Mouse (Mus musculus) spleen, postnatal 10 days (tissue): ENCODE data around the gene Plcb4.
"Not testable (repeated sequence)": the region's sequence is repeated elsewhere in the genome, so short reads cannot be mapped to it uniquely, and the experiment has no call there.

Experiments used
- DNase-seq, 2 experiments: peaks; one replicate each; pipeline ENCODE4 v3.0.0; 2021 to 2022; ENCODE audit warnings: low spot score in 2 of 2

The Plcb4 gene

DNA sequence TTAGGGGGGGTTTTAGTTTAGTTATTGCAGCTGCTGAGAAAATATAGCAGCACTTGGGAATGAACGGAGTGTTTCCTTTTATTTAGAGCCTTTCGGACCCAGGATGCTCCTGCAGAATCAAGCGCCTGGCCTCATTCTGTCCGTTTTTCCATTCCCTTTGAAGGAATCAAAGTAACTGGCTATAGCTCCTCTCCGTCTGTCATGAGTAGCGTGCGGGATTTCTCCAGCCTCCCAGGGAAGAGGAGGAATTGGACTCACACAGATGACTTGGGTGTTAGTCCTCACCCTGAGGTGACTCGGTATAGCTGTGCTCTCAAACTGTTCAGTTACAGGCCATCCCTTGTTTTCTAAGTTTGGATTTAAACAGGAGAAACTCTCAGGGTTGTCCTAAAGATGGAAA is 14.8 kb downstream of the Plcb4 start:
- DNase-seq: no peak

DNA sequence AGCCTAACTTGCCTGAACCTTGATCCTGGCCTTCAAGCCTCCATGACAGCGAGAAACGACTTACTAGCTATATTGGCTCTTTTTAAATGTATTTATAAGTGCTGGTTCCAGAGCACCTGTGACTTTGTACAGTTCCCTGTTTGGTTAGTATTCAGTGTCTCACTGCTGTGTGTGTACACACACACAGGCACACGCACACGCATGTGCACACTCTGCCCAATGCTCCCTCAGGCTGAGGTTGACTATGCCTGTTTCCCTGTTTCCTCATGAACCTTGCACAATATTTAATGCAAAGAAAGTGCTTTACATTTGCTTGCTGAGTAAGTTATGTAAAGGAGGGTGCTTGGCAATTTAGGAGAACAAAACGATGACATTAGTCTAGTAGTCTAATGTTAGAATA is 16.5 kb downstream of the Plcb4 start:
- DNase-seq: no peak

DNA sequence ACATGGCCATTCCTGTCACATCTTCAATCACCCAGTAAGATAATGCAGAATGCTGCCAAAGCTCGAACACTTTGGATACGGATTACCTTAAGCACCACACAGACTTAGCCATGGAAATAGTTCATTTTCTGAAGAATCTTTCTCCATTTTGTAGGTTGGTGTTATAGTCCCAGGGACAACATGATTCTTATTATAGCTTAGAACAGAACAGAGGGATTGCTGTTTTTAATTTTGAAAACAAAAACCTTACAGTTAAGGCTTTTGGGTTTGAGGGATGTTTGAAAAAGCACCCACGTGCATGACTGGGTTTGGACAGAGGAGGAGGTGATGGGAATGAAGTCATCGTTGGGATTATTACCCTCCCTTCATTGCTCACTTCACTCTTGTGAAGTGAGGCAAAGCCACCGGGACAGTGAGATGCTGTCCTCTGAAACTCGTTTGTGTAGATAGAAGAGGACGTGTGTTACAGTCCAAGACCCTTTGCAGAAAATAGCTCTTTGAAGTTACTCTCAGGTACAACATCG is 18.2 kb downstream of the Plcb4 start:
- no peak for DNase-seq

DNA sequence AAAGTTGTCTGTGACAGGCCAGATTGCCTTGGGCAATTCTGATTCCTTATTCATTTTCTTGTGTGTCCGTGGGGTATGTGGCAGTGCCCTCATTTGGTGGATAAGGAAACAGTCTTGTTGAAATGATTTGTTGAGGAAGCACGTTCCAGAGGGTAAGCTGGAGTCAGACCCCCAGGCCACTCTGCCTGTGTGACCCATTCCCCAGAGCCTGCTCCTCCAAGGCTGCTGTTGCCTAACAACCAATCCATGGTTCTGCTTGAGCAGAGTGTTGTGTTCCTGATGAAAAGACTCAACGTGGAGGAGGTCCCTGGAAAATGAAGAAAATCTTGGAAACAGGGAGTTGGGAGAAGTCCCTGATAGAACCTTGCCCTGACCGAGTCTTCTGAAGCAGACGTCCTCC is 18.8 kb downstream of the Plcb4 start:
- no peak for DNase-seq

DNA sequence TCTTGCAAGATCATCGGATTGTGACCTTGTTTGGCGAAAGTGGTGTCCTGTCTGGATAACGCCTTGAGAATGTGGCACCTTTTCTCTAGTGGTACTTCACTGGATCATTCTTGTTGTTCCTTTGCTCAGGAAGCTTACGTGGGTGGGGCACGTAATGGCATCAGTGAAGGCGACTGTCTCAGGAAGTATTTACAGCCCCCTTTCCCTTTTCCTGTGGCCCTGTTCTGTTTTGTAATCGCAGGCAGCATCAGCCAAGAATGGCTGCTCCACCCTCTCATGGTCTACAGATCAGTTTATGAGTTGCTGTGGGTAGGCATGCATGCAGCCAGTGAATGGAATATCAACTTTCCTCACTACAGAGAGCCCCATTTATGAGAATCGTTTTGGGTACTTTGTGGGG is 21.2 kb downstream of the Plcb4 start:
- DNase-seq: no peak

DNA sequence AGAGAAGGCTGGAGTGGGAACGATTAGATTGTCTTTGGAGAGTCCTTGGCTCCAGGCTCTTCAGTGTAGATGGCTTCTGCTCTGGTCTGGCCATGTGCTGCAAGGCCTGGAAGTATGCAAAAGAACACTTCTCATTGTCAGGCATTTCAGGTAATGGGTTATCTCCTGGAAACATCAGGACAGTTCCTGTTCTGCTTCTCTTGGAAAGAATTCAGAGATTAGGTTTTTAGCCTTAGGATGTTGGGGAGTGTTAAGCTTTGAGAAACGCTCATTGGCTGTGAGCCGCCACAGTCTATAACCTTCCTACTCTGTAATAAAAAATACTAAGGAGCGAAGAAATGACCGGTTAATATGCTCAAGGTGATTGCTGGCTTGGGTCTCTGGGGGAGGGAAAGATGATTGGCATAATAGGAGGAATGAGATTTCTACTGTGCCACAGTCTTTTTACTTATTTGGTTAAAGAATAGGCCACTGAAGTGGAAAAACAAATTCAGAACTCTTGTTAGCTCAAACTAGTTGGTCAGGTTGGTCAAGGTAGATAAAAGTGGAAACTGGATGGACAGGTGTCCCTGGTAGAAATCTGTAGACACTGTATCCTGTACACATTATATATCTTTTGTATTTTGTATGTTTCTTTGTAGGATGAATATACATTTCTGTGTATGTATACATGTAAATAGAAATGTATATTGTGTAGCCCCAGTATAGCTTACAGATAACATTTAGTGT is 21.8 kb downstream of the Plcb4 start:
- no peak for DNase-seq

DNA sequence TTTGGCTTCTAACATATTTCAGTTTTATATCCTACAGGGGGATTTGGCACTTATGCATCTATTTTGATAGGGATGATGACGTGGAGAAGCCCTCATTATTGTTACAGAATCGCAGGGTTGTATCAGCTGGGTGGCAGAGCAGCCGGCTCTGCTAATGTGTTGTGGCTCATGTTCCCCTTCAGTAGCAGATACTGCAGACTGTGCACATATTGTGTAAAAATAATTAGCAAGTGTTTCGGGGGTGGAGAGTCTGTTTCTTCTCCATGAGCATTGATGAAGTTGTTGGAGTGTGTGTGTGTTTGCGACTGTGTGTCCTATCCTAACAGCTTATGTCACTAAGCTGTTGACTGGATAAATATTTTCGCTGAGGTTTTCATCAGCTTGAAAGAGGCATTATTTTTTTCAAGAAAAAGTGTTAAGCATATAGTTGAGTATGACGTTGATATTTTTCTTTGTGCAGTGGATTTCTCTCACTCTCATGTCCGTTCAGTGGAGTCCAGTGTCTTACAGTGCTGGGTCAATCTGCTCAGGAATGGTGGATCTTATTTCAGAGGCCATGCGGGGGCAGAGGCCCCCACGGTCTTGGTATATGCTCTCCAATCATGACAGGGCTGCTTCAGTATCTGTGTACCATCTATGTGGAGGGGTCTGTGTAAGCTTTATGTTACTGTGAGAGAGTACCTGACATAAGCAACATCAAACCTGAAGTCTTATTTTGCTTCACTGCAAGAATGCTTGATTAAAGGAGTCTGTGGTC is 25.1 kb downstream of the Plcb4 start:
- no peak for DNase-seq

DNA sequence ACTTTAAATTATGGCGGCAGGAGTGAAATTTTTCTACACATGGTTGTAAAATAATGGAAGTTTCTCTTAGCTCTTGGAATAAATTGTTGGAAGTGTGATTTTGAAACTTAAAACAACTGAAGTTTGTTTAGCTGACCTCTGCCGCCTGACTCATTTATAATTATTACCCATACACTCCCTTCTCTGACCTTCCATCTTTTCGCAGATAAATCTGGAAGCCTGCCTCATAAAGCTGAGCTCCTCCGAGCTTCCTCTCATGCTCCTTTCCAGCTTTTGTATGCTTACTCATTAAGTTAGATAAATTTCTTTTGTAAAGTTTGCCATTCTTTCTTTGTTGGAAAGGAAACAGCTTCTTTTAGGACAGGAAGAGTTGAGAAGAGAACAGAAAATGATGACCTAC is 27.9 kb downstream of the Plcb4 start:
- no peak for DNase-seq

DNA sequence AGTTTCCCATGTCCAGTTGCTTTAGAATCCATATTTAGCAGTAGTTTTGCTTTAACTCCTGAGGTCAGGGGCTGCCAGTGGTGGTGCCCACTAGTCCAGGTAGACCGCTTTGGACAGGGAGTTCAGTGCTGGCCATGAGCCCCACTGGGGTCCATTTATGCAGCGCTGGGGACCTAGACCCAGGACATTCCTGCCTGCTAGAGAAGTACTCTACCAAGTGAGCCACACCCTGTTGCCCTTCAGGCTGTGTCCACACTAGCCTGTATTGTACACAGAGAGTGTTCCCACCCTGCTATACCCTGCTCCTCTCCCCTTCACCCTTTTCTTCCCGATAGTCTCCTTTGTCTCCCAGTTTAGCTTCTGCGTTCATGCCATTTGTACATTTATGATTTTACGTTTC is 28.8 kb downstream of the Plcb4 start:
- DNase-seq: no peak

DNA sequence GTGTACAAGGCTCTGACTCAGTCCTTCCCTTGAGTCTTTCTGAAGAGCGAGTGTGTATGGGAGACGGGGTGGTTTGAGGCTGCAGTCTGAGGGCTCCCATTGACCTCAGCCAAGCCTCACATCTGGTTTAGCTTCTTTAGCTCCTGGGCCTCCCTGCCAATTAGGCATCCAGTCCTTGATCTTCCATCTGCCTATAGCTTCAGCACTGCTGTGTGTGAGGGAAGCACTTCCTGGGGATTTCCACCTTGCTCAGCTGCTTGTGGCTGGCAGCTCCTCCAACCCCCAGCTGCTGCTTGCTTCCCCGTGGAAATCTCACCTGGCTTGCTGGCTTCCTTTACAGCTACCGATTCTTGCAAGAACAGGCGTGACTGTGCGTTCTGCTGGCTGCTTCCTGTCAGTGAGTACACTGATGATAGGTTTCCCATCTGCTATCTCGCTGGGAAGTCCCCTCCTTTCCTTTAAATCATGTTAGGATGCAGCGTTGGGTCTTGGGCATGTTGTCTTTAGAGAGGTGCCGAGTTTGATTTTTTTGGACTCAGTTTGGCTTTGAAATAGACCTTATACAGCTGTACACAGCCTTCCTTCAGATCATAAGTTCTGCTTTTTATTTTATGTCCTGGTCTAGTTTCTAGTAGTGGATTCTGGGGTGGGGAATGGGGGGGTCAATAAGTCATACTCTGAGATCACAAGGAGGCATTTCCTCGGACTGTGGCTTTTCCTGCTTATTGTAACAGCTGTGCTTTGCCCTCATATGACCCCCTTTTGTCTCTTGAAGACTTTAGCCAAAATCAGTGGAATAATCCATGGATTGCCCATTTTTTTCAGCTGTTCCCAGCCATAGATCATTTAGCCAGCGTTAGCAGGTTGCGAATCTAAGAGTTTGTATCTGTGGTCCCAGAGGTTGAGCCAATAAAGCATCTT is 34.0 kb downstream of the Plcb4 start:
- DNase-seq: no peak

DNA sequence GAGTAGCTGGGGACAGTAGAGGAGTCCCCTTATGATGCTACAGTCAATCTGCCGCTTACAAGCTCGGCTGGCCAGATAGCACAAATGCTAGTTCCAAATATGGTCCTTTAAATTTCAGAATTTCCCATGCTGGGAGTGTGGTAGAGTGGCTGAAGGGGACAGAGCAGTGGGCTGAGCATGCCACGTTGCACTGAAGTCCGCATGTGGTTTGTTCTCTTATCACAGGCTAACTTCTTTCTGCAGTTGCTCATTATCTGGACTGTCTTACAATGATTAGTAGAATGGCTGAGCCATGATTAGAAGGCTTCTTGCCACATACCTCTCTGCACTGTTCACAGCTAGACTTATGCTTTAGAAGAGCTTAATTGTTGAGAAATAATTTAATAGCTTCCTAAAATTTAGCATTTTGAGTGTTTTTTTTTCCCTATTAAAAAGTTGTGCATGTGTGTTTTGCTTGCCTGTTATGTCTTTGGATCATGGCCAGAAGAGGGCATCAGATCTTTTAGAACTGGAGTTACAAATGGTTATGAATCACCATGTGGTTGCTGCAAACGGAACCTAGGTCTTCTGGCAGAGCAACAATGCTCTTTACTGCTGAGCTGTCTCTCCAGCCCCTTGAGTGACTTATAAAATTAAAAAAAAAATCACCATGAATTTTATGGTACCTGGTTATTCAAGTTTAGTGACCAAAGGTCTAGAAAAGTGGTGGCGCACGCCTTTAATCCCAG is 42.0 kb downstream of the Plcb4 start:
- no peak for DNase-seq

DNA sequence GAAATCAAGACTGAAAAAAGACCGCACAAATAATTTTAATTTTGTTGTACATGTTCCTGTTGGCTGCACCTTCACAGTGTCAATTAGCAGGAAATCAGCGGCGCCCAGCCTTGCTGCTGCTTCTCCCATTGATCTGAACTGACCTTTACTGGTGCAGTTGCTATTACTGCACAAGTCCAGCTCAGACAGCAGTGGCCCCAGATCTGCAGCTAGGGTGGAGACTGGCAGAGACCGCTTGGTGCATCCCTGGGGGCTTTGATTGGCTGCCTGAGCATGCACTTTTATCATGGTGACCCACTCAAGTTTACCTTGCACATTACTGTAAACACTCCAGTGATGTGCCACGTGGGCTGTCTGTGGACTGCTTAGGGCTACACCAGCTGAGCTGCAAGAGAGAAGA is 45.9 kb downstream of the Plcb4 start:
- no peak for DNase-seq

DNA sequence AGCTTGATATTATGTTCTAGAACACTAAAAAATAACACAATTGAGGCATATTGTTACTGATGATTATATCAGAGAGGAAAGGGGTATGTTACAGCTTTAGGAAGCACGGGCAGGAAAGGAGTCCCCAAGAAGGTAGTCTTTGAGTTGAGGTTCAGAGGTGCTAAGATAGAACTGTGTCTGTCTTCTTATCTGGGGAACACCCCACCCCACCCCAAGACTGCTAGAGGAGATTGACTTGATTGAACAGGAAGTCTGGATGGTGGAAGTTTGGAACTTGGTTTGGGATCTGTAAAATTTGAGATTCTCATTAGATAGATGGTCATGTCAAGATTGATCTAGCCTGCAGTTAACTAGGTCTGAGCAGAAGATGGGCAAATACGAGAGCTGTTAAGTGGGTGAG is 48.5 kb downstream of the Plcb4 start:
- DNase-seq: no peak

DNA sequence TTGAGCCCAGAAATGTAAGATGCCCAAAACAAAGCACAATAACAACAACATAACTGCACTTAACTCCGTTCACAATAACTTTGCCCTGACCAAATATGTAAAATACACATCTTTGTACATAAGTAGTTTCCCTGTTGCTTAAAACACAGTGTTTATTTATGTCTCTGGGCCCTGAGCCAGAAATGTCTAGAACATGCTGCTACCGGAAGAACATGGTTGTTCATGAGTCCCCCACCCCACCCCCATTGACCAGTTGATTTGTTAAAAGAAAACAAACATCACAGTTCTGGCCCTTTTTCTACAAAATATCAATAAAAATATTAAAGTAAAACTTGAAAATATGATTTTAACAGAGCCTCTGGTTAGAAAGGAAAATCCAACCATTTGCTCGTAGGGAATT is 49.6 kb downstream of the Plcb4 start:
- DNase-seq: no peak

DNA sequence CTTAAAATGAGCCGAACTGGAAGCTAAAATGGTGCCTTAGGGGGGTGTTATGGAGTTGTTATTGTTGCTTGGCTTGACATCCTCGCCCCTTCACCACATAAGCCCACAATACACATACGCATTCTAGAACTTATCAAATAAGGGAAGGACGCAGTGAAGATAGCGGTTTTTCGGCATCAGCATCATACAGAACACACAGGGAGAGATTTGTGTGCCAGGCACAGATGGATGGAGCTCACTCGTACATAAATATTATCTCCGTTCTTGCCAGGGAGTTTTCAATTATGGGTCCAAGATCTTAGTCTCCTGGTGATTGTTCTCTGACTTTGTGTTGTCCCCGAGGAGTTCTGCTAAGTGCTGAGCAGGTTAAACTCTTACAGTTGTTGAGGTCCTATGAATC is 50.0 kb downstream of the Plcb4 start:
- no peak for DNase-seq

DNA sequence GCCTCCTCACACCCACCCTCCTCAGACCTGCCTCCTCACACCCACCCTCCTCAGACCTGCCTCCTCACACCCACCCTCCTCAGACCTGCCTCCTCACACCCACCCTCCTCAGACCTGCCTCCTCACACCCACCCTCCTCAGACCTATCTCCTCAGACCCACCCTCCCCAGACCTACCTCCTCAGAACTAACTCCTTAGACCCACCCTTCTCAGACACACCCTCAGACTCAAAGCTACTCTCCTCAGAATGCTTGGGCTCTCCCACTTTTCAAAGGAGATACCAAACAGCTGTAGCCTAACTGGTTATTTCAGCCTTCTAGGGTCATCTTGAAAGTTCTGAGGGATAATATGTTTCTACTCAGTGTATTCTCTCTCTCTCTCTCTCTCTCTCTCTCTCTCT is 50.9 kb downstream of the Plcb4 start:
- not testable (repeated sequence) for DNase-seq

DNA sequence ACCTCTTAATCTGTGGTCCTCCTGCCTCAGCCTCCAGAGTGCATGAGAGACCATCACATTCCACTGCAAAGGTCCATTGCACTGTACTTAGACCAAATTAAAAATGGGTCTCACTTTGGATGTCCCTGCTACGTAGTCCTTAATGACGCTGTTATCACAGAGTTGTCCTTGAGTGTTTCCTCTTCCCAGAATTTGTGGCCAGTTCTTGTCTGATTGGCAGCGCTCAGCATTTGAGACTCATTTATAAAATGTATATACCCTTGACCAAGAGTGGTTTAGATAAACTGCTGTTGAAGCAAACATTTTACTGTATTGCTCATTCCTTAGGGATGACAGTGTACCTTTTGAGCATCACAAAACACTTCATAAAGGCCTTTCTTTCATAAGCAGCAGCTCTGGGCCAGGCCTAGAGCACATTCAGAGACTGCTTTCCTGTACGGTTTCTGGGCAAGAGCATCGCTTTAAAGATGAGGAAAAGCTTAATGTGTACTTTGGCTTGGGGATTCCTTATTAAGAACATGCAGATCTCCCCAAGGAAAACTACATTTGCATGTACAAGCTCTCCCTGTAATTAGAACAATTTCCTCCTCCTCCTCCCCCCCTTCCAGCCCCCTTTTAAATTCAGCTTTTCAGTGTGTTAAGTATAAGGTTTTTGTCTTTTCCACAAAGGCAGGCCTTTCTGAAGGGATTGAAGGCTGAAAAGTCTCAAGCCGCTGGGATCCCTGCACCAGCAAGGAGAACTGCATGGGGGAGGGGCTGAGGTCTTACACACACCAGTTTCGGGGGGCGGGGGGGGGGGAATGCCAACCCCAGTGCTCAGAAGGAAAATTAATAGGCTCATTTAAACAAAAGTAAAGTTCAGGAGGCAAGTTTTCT is 52.5 kb downstream of the Plcb4 start:
- no peak for DNase-seq

DNA sequence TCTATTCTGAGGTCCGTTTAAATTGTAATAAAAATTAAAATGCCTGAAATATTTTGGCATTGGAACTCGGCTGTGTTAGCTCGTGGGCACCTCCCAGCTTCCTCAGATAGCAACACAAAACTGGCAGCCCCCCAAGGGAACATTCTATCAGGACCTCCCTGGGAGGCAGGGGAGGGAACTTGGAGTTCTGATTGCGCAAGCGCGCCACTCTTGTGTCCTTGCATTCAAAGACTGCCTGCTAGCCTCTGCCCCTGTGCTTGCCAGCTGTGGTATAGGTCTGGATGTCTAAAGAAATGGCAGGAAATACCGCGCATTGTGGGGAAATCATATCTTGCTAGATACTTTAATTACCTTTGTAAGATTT is 53.1 kb downstream of the Plcb4 start:
- peak in 1 of 2 experiments; percentile 57 for DNase-seq

DNA sequence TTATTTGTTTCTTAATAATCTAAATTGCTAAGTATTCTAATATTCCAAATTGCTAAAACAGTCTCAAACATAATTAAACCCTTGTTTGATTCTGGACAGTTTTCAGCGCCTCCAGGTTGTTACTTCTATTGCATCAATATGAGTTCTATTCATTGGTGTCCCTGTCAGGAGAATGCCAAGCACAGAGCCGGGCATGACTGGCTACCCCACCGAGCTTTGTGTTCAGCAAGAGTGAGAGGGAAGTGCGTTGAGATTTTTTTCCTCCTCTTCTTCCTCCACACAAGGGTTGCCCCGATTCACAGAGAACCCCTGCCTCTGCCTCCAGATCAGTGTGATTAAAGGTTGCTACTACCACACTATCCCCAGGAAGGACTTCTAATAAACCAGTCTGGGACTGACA is 53.5 kb downstream of the Plcb4 start:
- DNase-seq: no peak

DNA sequence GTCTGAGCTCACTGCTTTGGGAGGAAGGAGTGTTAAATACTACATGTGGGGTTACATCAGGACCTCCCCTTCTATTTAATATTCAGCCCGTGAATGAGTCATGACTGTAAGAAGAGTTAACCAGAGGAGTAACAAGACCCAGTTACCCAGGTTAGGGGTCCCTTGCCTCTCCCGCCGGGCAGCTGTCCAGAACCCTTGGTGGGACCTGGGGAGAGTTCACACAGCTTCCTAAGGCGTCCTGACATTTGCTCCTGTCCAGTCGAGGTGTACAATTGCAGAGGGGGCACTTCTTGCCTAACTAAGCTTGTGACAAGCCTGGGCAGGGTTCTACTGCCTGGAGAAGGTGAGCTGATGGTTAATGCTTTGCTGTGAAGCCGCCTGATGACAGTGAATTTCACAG is 54.1 kb downstream of the Plcb4 start:
- no peak for DNase-seq

DNA sequence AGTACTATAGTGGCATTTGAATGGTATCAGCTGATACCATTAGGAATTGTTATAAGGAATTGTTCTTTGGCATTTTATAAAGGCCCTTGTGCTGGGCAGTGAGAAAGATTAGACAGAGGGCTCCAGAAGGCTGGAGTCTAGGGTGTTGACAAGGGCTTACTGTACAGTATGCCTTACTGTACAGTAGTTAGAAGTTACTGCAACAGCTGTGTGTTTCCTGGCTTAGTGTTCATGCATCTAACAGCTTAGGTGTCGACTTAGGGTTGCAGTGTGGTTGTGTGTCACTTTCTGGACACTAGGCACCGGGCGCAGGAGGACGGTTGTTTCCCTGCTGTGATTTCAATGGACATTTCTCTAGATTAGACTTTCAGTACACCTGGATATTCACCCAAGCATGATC is 57.4 kb downstream of the Plcb4 start:
- no peak for DNase-seq
